Mouse (Mus musculus) right cerebral cortex, postnatal 14 days (tissue): ENCODE measurements around the gene Gucd1.
"Not testable (repeated sequence)": the region's sequence is repeated elsewhere in the genome, so short reads cannot be mapped to it uniquely, and the experiment has no call there.

Experiments
- DNase-seq: peaks from one replicate; pipeline ENCODE4 v3.0.0; 2022

The Gucd1 gene

DNA sequence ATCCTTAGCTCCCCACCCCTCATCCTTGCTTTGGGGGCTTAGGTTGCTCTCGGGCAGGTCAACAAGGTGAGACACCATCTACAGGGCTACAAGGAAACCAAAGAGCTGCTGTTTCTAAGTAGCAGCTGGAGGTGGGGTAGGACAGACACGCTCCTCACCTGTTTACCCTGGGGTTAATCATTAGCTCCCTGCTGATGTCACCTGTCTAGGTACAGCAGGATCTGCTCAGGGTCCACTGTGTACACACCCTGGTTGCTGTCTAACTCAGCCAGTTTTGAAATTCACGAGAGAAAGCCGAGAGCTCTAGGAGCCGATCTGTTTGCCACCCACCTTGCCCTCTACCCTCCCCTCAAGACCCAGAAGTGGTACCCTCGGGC, 88.8 kb downstream of the Gucd1 start:
- no peak for DNase-seq

DNA sequence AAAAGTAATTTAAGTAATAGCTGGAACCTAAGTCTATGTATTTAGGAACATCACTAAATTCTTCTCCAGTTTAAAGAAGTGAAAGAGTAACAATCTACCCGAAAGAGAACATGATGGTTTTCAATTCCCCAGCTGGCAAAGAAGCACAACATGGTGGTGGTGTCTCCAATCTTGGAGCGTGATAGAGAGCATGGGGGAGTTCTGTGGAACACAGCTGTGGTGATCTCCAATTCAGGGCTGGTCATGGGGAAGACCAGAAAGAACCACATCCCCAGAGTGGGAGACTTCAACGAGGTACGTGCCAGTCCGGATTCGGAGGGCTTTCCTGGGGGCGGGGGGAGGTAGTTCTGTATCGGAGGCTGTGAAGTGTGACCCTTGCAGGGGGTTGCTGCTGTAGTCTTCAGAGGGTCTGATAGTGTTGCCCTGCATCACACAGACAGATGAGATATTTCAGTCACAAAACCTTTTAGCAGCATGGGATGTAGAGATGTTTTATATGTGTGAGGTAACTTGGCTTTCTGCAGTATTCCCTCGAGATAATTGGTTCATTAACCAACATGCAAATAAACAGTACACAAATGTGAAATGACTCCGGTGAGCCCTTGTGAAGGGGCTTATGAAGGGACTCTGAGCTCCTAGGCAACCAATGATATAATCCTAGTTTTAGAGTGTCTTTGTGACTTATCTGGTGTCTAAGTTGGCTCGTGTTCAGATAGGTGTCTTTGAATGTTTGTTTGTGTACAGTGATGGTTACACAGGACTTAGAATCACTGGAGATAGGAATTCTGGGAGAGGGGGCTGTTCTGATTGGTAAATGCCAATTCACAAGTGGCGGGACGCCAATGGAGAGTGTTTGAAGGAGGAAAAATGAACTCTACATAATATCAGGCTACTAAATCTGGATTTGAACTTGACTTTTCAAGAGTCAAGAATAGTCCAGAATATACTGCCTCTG, 89.4 kb downstream of the Gucd1 start:
- no peak for DNase-seq

DNA sequence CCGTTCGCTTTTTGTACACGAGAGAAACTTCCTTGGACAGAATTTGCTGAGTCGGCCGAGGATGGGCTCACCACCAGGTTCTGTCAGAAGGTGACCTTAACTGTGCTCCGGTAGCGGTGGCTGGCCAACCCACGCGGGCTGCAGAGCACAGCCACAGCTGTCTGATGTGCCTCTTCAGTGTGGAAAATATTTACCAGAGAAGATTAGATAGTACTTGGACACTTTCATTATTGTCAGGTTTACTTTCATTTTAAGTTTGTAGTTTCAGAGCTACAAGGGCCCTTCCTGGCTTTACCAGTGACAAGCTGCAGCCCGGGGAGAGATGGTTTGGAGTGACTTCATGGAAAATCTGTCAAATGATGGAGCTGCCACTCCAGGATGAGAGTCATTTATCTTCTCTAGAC, 93.3 kb downstream of the Gucd1 start:
- DNase-seq: no peak

DNA sequence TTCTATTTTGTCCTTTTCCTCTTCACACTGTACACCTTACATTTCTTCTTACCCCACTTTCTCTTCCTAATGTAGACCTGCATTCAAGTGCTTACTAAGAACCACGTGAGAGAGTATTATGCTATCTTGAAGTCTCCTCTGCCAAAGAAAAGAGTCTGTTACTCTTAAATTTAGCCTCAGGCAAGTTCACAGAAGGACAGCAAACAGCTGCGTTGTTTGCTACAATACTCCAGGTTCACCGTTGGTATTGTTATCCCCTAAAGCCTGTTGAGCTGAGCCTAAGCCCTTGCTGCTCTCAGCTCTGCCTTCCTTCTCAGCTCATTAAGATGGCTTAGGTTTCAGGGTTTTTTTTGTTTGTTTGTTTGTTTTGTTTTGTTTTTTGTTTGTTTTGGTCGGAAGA, 99.0 kb downstream of the Gucd1 start:
- no peak for DNase-seq

DNA sequence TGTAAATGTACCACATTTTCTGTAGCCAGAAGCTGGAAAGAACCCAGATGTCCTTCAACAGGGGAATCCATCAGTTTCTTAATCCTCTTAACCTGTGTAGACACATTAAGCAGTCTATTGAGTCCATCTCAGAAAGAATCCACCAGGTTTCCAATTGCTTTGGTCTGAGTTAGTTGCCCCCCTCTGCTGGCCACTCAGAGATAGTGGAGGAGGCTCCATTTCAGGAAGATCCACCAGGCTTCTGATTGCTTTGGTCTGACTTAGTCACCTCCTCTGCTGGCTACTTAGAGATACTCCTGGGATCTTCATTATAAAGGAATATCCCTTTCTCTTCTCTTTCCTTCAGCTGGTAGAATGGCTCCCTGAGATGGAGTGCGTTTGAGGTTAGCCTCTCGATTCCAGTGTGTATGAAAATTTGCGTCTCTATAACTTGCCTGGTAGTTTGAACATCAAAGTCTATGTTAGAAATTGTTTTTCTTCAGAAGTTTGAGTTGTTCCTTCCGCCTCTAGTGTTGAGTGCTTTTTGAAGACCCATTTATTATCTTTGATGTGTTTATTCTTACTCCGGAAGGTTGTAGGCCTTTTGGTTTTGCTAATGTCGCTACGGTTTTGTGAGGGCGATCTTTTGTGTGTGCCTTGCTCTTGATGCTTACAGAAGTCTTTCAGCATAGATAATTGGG, 100.3 kb downstream of the Gucd1 start:
- DNase-seq: no peak

DNA sequence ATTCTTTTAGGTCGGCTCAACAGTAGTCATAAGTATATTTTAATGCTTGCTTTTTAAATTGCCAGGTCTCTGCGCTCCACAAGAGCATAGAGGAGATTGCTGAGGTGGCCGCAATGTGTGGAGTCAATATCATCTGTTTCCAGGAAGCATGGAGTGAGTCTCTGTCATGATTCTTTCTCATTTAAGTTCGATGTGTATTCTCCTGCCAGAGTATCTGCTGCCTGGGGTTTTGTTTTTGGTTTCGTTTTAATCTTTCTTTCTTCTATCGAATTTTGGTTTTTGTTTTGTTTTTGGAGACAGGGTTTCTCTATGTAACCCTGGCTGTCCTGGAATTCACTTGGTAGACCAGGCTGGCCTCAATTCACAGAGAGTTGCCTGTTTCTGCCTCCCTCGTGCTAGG, 102.8 kb downstream of the Gucd1 start:
- no peak for DNase-seq

DNA sequence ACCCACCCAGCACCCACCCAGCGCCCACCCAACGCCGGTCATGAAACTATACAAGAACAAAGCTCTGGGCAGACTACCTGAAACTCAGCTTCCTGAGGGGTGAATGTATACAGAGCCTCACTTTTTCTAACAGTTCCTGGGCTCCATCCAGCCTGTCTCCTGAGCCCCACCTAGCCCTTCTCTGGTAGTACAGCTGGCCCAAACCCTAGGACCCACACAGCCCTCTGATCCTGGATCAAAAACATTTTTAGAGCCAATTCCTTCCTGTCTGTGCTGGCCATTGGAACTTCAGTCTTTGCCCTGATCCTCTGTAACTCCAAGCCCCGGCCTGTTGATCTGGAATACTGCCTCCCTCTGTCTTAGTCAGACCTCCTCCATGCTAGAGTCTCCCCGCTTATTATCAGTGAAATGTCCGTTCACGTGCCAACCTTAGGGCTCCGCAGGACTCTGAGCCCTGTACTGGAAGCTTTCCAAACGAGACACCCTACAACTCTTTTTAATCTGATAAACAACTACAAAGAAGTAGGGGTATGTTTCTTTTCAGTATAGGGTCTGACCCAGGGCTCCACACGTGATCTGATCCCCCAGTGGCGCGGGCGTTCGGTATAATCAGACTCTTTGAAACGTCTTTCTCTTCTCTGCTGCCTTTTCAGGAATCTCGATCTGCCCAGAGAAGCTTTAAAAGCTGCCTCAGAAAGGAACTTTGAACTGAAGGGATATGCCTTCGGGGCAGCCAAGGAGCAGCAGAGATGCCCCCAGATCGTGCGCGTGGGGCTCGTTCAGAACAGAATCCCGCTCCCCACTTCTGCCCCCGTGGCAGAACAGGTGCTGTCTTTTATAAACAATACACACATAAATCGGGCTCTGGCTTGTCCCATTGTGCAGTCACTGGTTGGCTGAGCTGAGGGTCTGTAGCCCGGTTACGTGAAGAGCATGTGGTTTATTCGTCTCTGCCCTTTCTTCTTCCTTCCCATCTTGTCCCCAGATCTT, 105.4 kb downstream of the Gucd1 start:
- DNase-seq: no peak

DNA sequence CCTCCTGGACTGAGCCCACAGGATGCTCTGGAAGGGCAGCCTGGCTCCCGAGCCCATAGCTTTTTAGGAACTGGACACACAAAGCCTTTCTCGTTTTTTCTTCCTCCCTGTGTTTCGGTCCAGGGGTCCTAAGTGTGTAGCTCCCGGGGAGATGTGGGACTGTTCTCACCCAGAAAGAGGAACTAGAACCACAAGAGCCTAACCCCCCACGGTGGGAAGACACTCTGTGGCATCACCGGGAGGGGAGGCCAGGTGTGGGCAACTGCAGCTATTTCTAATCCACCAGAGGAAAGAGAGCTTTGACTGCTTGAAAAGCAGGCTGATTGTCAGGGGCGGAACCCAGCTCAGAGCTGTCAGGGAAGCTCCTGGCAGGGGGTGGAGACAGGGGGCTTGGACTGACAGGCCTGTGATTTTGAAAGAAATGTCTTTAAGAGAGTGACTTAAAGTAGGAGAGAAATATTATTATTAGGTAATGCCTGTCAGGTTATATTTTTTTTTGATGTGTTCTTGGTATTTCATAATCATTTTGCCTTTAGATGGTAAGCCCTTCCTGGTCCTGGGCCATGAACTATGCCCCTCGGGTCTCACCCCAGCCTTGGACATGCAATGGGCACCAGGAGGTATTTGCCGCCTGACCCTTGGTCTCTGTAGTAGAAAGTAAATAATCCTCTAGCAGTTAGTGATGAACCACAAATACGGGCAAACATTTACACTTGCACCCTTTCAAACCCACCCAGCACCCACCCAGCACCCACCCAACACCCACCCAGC, 106.2 kb downstream of the Gucd1 start:
- DNase-seq: not testable (repeated sequence)

DNA sequence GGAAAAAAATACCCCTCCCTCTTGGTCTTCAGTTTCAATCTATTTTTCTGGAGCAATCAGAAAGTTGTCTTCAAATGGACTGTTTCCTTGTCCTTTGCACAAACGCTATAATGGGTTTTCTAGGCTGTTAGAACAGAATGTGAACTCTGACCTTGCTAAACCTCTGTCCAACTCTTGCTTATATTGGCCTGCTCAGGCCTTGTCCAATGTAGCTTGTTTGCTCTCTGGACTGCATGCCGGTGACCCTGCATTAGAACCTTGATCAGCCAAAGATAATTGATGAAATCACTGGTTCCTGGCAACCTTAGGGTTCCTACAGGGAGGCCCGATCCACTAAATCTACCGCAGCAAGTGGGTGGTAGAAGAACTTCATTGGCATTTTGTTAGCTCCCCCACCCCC, 110.0 kb downstream of the Gucd1 start:
- no peak for DNase-seq

DNA sequence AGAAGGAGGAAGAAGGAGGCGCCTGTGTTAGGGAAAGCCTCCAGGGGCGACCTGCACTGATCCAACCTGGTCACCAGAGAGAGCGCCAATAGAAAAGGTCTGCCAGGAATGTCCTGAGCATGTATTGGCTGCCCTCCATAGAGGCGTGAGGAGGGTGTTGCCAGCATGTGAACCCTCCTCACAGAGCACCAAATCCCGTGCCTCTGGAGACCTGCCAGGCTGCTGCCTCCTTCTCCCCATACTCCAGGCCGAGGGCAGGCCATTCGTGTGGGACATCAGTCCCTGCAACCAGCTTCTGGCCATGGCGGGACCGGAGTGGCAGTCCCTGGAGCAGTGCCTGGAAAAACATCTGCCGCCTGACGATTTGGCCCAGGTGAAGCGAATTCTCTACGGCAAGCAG, 111.0 kb downstream of the Gucd1 start:
- DNase-seq: peak; percentile 7

DNA sequence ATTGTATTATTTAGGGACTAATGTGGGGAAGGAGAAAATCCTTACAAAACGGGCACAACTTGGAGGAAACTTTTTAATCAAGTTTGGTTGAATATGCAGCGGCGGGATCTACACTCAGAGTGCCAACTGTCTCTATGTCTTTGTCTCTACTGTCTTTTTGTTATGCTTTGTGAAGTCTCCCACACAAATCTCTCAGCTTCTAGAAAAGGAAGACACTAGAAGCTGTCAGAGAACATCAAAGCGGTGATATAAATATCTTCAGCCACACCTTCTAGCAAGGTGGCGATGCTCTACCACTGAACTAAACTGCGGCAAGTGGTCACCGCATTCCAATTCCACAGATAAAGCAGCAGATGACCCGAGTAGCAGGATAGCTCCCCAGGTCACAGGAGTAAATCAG, 111.9 kb downstream of the Gucd1 start:
- DNase-seq: no peak

DNA sequence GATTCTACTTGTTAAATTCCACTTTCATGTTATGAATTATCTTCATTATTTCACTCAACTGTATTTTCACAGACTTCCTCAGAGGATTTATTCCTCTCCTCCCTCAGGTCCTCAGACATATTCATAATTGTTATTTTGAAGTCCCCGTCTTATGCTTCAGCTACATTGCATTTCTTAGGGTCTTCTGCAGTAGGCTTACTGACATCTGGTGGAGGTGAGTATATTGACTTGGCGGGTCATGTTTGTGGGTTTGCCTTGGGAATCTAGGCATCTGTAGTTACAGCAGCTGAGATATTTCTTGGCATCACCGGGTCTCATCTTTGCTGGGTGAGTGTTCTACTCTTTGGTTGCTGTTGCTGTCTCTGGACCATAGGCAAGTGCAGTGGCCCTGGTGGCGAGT, 116.8 kb downstream of the Gucd1 start, which contains the start of gene Upb1:
Gene Upb1, plus strand, starts transcription at position 158 of the 400 bp plus-strand sequence.
- no peak for DNase-seq

DNA sequence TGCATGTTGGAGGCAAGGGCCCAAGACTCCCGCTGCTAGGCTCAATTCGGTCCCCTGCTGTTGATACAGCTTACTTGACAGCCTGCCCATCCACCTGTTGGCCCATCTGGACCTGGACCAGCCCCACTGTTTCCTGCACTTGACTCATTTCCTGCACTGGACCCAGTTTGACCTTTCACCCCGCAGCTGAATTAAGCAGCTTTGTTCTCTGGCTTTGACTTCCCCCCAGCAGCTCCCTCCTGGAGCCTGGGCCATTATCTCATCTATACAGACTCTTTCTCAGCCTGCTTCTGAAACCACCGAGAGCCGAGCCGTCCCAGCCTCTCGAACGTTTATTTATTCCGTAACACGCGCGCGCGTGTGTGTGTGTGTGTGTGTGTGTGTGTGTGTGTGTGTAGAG, 120.8 kb downstream of the Gucd1 start:
- peak; percentile 7 for DNase-seq

DNA sequence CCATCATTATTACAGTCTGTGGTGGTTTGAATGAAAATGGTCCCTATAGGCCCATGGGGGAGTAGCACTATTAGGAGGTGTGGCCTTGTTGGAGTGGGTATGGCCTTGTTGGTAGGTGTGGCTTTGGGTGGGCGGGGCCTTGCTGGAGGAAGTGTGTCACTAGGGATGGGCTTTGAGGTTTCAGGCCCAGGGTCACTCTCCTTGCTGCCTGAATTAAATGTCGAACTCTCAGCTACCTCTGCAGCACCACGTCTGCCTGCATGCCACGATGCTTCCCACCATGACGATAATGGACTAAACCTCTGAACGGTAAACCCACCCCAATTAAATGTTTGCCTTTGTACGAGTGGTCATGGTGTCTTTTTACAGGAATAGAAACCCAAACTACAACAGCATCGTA, 123.0 kb downstream of the Gucd1 start:
- DNase-seq: no peak

DNA sequence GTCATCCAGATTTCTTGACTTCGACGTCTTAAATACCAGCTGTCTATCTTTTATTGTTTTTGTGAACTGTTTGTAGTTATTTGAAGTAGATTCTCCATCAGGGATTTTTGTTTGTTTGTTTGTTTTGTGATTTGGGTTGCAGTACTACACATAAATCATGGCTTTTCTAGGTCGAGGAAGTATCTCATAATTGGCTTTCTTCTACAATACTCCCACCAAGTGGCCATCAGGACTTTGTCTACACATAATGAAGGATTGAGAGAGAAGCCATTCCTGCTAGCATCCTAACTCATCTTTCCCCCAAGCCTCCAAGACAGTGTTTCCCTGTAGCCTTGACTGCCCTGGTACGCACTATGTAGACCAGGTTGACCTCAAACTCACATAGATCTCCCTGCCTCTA, 126.9 kb downstream of the Gucd1 start:
- no peak for DNase-seq

DNA sequence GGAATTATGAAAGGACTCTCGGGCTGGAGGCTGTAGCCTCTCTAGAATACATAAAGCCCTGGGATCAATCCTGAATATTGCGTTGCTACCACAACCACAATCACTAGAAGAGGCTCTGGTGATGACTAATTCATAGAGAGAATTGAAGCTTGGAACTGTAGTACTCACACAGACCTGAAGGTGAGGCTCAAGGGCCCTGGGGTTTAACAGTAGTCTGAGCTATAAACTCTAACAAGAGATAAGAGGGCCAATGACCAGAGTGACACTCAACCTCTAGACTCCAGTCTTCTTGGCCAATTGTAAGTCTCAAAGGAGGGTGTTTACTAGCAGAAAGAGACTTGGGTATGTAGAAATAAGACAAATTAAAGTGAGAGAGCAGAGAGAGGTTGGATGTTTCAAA, 127.6 kb downstream of the Gucd1 start:
- no peak for DNase-seq

DNA sequence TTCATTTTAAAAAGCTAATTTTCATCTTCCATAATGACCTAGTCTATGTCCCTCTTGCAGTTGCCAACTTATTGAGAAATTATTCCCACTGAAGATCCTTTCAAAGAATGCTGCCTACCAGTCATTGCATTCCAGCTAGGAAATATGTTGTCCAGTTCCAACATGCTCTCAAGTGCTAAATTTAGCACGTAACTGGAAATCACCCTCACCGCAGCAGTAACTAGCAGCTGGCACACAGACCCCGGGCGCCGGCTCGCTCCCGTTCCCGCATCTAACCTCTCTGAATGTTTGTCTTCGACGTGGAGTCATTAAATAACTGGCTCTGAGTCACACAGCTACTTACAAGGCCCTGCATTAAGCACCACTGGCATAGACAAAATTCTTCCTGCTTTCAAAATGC, 139.1 kb downstream of the Gucd1 start:
- DNase-seq: no peak

DNA sequence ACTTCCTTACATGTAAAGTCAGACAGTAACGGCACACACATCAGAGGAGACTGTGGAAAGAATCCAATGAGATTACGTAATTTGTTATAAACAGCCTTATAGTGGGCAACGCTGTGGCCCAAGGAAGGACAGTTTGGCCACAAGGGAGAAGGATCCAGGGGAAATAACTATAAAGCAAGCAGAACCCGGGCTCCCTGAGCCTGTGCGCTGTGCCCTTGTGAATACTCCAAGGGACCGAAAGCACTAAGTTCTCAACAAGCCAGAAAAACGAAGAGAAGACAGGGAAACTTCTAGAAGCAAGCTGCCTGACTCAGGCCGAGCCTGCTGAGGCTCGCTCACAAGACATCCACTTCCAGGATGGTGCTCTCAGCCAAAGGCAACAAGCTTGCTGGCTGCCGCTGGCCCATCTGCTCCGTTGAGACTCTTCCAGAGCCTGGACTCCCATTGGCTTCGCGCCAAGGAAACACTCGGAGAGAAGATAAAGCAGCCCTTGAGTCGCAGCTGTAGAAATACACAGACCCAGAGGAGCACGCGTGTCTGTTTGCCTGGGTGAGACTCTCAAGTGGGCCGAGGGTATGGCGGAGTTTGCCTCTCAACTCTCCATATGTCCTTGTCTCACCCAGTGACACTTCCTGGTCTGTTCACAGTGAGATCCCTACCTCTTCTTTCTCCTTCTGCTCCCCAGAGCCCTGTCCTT, 144.0 kb downstream of the Gucd1 start:
- DNase-seq: peak; percentile 14

DNA sequence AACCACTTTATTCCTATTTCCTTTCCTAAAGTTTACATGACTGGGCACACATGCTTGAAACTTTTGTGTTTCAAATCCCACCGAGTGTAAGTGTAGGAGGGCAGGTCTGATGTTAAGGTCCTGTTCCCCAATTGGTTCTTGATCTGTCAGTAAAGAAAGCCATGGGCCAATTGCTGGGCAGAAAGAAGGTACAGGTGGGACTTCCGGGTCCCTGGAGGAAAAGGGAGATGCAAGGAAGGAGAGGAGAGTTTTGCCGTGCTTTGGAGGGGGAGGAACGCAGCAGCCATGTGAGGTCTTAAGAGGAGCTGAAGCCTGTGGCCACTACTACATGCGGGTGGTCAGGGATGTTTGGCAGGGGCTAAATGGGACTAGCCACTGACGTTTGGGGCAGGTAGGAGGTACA, 152.5 kb downstream of the Gucd1 start:
- no peak for DNase-seq

DNA sequence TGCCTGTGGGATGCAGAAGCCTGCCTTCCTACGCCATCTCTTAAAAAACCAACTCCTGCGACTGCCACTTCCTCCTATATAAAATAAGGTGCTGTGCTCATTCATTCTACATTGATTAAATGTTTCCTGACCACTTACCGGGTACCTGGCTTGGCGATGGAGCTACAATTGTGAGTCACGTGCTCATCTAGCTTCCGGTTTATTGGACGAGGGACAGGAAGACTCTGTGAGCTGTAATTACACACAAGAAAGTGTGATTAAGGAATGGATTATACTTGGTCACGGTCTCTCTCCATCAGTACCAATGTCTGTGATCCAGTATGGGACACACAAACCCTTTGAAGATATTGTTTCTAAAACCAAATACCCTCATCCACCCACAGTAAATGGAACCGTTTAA, 153.0 kb downstream of the Gucd1 start:
- DNase-seq: no peak

DNA sequence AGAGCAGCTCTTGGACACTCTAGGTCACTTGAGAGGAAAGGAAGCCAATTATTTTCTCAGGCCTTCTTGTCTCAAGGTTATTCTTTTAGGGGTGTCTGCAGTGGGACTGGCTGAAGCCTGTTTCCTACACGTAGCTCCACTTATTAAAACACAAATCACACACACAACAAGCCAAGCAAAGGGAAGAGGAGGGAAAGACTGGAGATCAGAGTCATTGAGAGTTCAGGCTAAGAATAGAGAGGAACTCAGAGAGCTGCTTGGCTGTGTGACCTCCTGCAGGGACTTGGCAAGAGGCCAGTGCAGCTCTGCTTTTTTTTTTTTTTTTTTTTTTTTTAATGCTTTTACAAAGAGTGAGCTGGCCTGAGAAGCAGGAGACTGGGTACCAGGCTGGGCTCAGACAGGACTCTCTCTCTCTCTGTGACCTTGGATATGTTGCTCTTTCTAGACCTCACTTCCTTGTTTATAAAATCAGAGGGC, 153.5 kb downstream of the Gucd1 start:
- DNase-seq: peak; percentile 19
